Mouse (Mus musculus) megakaryocyte, embryonic 14.5 days (primary cell): ENCODE results near the gene Sap30. TPM values are rescaled to one million over a fixed set of nuclear protein-coding genes. Genes with fewer than 3 reads are reported as not detected.

Experiments
- H3K27me3 ChIP-seq: replicated peaks from 2 replicates; pipeline ENCODE3; 2012; ENCODE audit warnings: inconsistent platforms
- H3K36me3 ChIP-seq: replicated peaks from 2 replicates; pipeline ENCODE3; 2012; ENCODE audit warnings: low read length, inconsistent platforms, mixed read lengths
- H3K4me1 ChIP-seq: 2 replicates; pipeline ENCODE4 v1.6.1; 2012; ENCODE audit warnings: inconsistent platforms
- H3K4me3 ChIP-seq: replicated peaks from 2 replicates; pipeline ENCODE3; 2012; ENCODE audit warnings: moderate library complexity, mild to moderate bottlenecking, inconsistent platforms
- H3K9me3 ChIP-seq: 2 replicates; pipeline ENCODE4 v1.6.1; 2012; ENCODE audit warnings: inconsistent platforms
- FLI1 ChIP-seq: IDR thresholded peaks from 2 replicates; pipeline ENCODE4 v1.6.1; 2012; ENCODE audit warnings: low read length, inconsistent platforms, mixed read lengths
- GATA1 ChIP-seq: IDR thresholded peaks from 3 replicates; pipeline ENCODE4 v1.6.1; 2012; ENCODE audit warnings: mixed read lengths, low read length, inconsistent platforms, borderline replicate concordance
- polyA plus RNA-seq: library from polyadenylated mRNA; stranded (reverse); fragments of >175 nt; gene quantifications from 2 replicates; pipeline ENCODE4 v1.2.3, GENCODE M21; 2012; ENCODE audit warnings: low replicate concordance; ENCODE audit not compliant: insufficient read depth

Gene Sap30
- polyA plus RNA-seq, 1 experiment: 44.3 TPM

- Histone ChIP-seq H3K9me3 (no peaks in the 10 kb centered on the region), H3K4me1 (peaks cover 11% of the 10 kb centered on the region), H3K36me3 (no peaks in the 10 kb centered on the region), H3K27me3 (peaks cover 3% of the 10 kb centered on the region), H3K4me3 (no peak overlapping the region)
- TF ChIP-seq GATA1 (no peak), FLI1 (no peak)
These were observed 46.5 kb downstream of the Sap30 start for GRCm38 (mm10) chr8:57441131-57441530.

DNA sequence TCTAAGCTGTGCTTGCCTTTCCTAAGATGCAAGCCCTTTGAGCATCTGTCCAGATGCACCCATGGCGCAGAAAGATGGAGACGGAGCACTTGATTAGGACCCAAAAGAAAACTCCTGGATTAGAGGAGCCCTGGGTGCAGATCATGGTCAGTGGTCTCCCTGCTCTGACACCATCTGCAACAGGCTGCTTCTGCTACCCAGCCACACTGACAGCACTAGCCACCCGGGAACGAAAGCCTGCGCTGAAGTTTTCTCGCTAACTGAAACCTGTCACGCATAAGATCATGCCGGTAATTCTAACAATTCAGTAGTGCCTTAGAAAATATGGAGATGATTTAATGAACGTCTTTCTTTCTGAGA lies 51.2 kb downstream of the Sap30 start:
- H3K9me3 ChIP-seq: no peaks in the 10 kb centered on the region
- H3K36me3 ChIP-seq: no peaks in the 10 kb centered on the region
- H3K4me3 ChIP-seq: no peak overlapping the region
- no peak for TF ChIP-seq GATA1
- TF ChIP-seq FLI1: no peak
- peaks cover 17% of the 10 kb centered on the region for H3K4me1 ChIP-seq
- H3K27me3 ChIP-seq: peaks cover 2% of the 10 kb centered on the region

DNA sequence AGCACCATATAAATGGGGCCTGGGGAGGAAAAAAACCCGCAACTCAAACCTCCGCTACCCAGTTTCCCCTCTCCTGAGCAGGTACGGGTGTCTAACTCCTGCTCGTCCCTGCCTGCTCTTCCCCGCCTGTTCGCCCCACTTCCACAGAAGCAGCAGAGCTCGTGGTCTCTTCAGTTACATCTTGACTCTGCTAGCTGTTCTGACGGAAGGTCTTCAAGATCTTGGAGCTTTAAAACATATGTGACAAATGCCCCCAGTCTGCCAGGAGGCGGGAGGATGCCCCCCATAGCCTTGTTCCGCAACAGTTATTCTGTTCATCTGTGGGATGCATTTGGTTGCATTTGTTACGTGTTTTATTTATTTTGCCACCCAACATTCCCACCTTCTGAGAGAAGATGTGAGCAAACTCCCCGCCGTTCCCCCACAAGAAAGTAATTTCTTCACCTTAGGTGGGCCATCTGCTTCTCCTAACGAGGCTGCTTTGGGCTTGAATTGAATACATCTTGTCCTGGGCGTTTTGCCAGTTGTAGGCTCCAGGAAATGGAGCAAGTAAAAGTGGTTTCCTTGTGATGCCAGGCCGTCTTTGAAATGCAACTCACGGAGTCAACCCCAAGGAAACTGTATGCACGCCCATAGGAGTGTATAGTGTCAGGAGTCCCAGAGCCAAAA lies 51.8 kb downstream of the Sap30 start:
- no peaks in the 10 kb centered on the region for H3K36me3 ChIP-seq
- no peak overlapping the region for H3K4me3 ChIP-seq
- peaks cover 2% of the 10 kb centered on the region for H3K27me3 ChIP-seq
- no peaks in the 10 kb centered on the region for H3K9me3 ChIP-seq
- TF ChIP-seq GATA1 (no peak), FLI1 (no peak)
- peaks cover 17% of the 10 kb centered on the region for H3K4me1 ChIP-seq

GRCm38 (mm10) chr8:57432802-57433201 lies 54.9 kb downstream of the Sap30 start:
- Histone ChIP-seq H3K4me1 (peaks cover 35% of the 10 kb centered on the region), H3K27me3 (peaks cover 2% of the 10 kb centered on the region), H3K9me3 (no peaks in the 10 kb centered on the region), H3K36me3 (no peaks in the 10 kb centered on the region), H3K4me3 (no peak overlapping the region)
- TF ChIP-seq FLI1: no peak
- no peak for TF ChIP-seq GATA1

Other genes with a start within 250 kb of the Sap30 start
- gene Hand2, start 166.9 kb downstream of the Sap30 start, polyA plus RNA-seq: 0.03 TPM in 1 of 2 replicates, not detected in the other
- not detected in 2 replicates for gene Scrg1, start 31.9 kb downstream of the Sap30 start, polyA plus RNA-seq
- gene Hmgb2, start 24.0 kb upstream of the Sap30 start, polyA plus RNA-seq: 9.4 and 95.5 TPM in 2 replicates
- gene Galnt7, start 165.2 kb upstream of the Sap30 start, polyA plus RNA-seq: 0.96 and 2.2 TPM in 2 replicates